Mouse (Mus musculus): ENCODE measurements around the gene Gm13697.

The Gm13697 gene

GRCm38 (mm10) chr2:84032505-84032904, 48.0 kb downstream of the Gm13697 start:
- no peak for DNase-seq (ENCODE audit: low read depth, low spot score)

GRCm38 (mm10) chr2:84035997-84036396, 51.5 kb downstream of the Gm13697 start:
- DNase-seq (ENCODE audit: low read depth, low spot score), result no peak

Measured in embryo, embryonic 11.5 days (tissue).